Mouse (Mus musculus) adrenal gland, adult 8-10 months (tissue): Measurements from ENCODE around the gene Acox1. TPM values are rescaled to one million over a fixed set of nuclear protein-coding genes. Genes with fewer than 3 reads are reported as not detected.

Experiments used
- DNase-seq: peaks from one replicate; pipeline ENCODE4 v3.0.0; 2022
- total RNA-seq, 4 experiments: library from RNA; stranded (reverse); gene quantifications; 2 replicates each; pipeline ENCODE4 v1.2.4; 2022

Gene Acox1
- total RNA-seq, result 100 to 1,000 TPM; 158 to 197 (median 185) TPM

GRCm38 (mm10) chr11:116198639-116199531 is at the start of gene Acox1, which contains the start of gene Ten1:
Gene Acox1 (minus strand): TSS chr11:116199045.
Gene Ten1 (plus strand): TSS chr11:116198855.
- DNase-seq, result peak; percentile 98

GRCm38 (mm10) chr11:116247502-116248222 is 48.8 kb upstream of the Acox1 start:
- no peak for DNase-seq

- DNase-seq, result no peak
Measured at GRCm38 (mm10) chr11:116245616-116246015, 46.8 kb upstream of the Acox1 start.

GRCm38 (mm10) chr11:116244580-116244979 is 45.7 kb upstream of the Acox1 start:
- DNase-seq, result no peak

- DNase-seq, result no peak
Measured at GRCm38 (mm10) chr11:116241744-116242235, 42.9 kb upstream of the Acox1 start.

GRCm38 (mm10) chr11:116239797-116240196 is 41.0 kb upstream of the Acox1 start:
- DNase-seq, result no peak

- DNase-seq, result no peak
Measured at GRCm38 (mm10) chr11:116237742-116238395, 39.0 kb upstream of the Acox1 start, which contains the start of gene Evpl. Gene Evpl (minus strand): TSS chr11:116238077.

- DNase-seq, result no peak
Measured at GRCm38 (mm10) chr11:116234901-116235300, 36.1 kb upstream of the Acox1 start.

- no peak for DNase-seq
Measured at GRCm38 (mm10) chr11:116232427-116232826, 33.6 kb upstream of the Acox1 start.

- no peak for DNase-seq
Measured at GRCm38 (mm10) chr11:116228699-116229098, 29.9 kb upstream of the Acox1 start.

- no peak for DNase-seq
Measured at GRCm38 (mm10) chr11:116226414-116226813, 27.6 kb upstream of the Acox1 start.

GRCm38 (mm10) chr11:116222740-116223059 is 23.9 kb upstream of the Acox1 start:
- DNase-seq, result no peak

- no peak for DNase-seq
Measured at GRCm38 (mm10) chr11:116221931-116222739, 23.3 kb upstream of the Acox1 start.

GRCm38 (mm10) chr11:116219885-116220284 is 21.0 kb upstream of the Acox1 start:
- DNase-seq, result peak; percentile 59

GRCm38 (mm10) chr11:116218737-116219400 is 20.0 kb upstream of the Acox1 start:
- DNase-seq, result peak; percentile 98

- DNase-seq, result no peak
Measured at GRCm38 (mm10) chr11:116218263-116218662, 19.4 kb upstream of the Acox1 start.

- no peak for DNase-seq
Measured at GRCm38 (mm10) chr11:116216549-116216948, 17.7 kb upstream of the Acox1 start.

- no peak for DNase-seq
Measured at GRCm38 (mm10) chr11:116215991-116216390, 17.1 kb upstream of the Acox1 start.

GRCm38 (mm10) chr11:116215181-116215580 is 16.3 kb upstream of the Acox1 start:
- no peak for DNase-seq

- DNase-seq, result no peak
Measured at GRCm38 (mm10) chr11:116213877-116214510, 15.1 kb upstream of the Acox1 start.

GRCm38 (mm10) chr11:116212847-116213246 is 14.0 kb upstream of the Acox1 start:
- no peak for DNase-seq
